Comparison of ENCODE assay signal across 15 mouse cellular contexts in genomic region chr9:58049186-58049585, GRCm38 (mm10). TPM values are rescaled to one million over a fixed set of nuclear protein-coding genes. Genes with fewer than 3 reads are reported as not detected.
DNase-seq lines count a peak whose midpoint lies in the region; ATAC-seq lines count a peak whose summit lies in the region.
"Had no signal": no experiment of that assay in that cellular context is flagged by ENCODE, and none has a peak within 500 bp of the region (broad histone marks: within the 10 kb centered on the region; RNA-seq: fewer than 3 reads in every experiment).

No protein-coding gene starts in this region.

- 0 out of 2 replicates have a peak overlapping the region, but pooled peaks have one; percentile 17 for H3K9ac ChIP-seq in forebrain, embryonic 12.5 days
- H3K9ac ChIP-seq in hindbrain, embryonic 15.5 days = no peak overlapping the region
- no peak overlapping the region for H3K9ac ChIP-seq in neural tube, embryonic 12.5 days
- H3K9ac ChIP-seq: limb, embryonic 12.5 days; liver, postnatal 0 days had no signal

- peaks cover 97% of the 10 kb centered on the region for H3K4me1 ChIP-seq in forebrain, embryonic 12.5 days
- H3K4me1 ChIP-seq in hindbrain, embryonic 15.5 days (replicated peaks) = peaks cover 56% of the 10 kb centered on the region
- H3K4me1 ChIP-seq in neural tube, embryonic 12.5 days = peaks cover 71% of the 10 kb centered on the region

- intact Hi-C loops in heart, postnatal 10 days (cut with DNase I) = no loop called here

- peak overlapping the region; percentile 23 for H3K4me2 ChIP-seq in forebrain, embryonic 12.5 days
- no peak overlapping the region for H3K4me2 ChIP-seq in hindbrain, embryonic 15.5 days
- H3K4me2 ChIP-seq in neural tube, embryonic 12.5 days (replicated peaks) = peak overlapping the region; percentile 36; the same call in 1 of the 2 replicates
- H3K4me2 ChIP-seq: limb, embryonic 12.5 days had no signal

- ATAC-seq in forebrain, embryonic 12.5 days (ENCODE audit: low FRiP score) = peak; percentile 21; the same call in 1 of the 2 replicates
- no peak for ATAC-seq in hindbrain, embryonic 15.5 days (ENCODE audit: low FRiP score, low read depth)
- no peak for ATAC-seq in neural tube, embryonic 12.5 days (ENCODE audit: low FRiP score, low read depth)
- ATAC-seq: liver, postnatal 0 days had no signal

- H3K36me3 ChIP-seq in forebrain, embryonic 12.5 days (replicated peaks) = no peaks in the 10 kb centered on the region
- no peaks in the 10 kb centered on the region for H3K36me3 ChIP-seq in hindbrain, embryonic 15.5 days
- H3K36me3 ChIP-seq in neural tube, embryonic 12.5 days = no peaks in the 10 kb centered on the region
- H3K36me3 ChIP-seq: limb, embryonic 12.5 days had no signal

- H3K4me3 ChIP-seq in forebrain, embryonic 12.5 days (replicated peaks) = no peak overlapping the region
- no peak overlapping the region for H3K4me3 ChIP-seq in hindbrain, embryonic 15.5 days
- no peak overlapping the region for H3K4me3 ChIP-seq in neural tube, embryonic 12.5 days
- H3K4me3 ChIP-seq: limb, embryonic 12.5 days had no signal

- no peaks in the 10 kb centered on the region for H3K9me3 ChIP-seq in forebrain, embryonic 12.5 days
- no peaks in the 10 kb centered on the region for H3K9me3 ChIP-seq in hindbrain, embryonic 15.5 days
- no peaks in the 10 kb centered on the region for H3K9me3 ChIP-seq in neural tube, embryonic 12.5 days
- H3K9me3 ChIP-seq: limb, embryonic 12.5 days had no signal

- WGBS in forebrain, embryonic 12.5 days = 17% methylated on average over 6 of the region's 6 CpGs
- 31% methylated on average over 6 of the region's 6 CpGs for WGBS in hindbrain, embryonic 15.5 days
- WGBS in neural tube, embryonic 12.5 days = 50% methylated on average over 6 of the region's 6 CpGs

- peak; percentile 51 to 59 for DNase-seq in layer of hippocampus, postnatal 10 days (ENCODE audit: low spot score in 2 of 2)
- no peak for DNase-seq in layer of hippocampus, adult 9-11 months
- no peak for DNase-seq in thymus, postnatal 36 days
- no peak for DNase-seq in retina, postnatal 1 day
- no peak for DNase-seq in heart, postnatal 10 days
- DNase-seq: adrenal gland, postnatal 14 days; heart, postnatal 36 days; kidney, adult 9 months; liver, postnatal 0 days had no signal

- H3K27ac ChIP-seq in forebrain, embryonic 12.5 days = peak overlapping the region; percentile 95
- peak overlapping the region; percentile 77 for H3K27ac ChIP-seq in hindbrain, embryonic 15.5 days (replicated peaks)
- H3K27ac ChIP-seq in neural tube, embryonic 12.5 days = peak overlapping the region; percentile 9; the same call in 1 of the 2 replicates
- H3K27ac ChIP-seq: limb, embryonic 12.5 days had no signal

- H3K27me3 ChIP-seq in forebrain, embryonic 12.5 days = peaks cover 18% of the 10 kb centered on the region; the same call in 1 of the 2 replicates
- H3K27me3 ChIP-seq in hindbrain, embryonic 15.5 days = no peaks in the 10 kb centered on the region
- H3K27me3 ChIP-seq in neural tube, embryonic 12.5 days (replicated peaks) = peaks cover 14% of the 10 kb centered on the region; the same call in 1 of the 2 replicates

RNA-seq across cellular contexts. Expression of gene Stra6, which starts 14.4 kb away (rescaled TPM):
- 1 to 10 TPM; 9.0 TPM for total RNA-seq in layer of hippocampus, postnatal 10 days (2021)
- 10.7 and 11.6 TPM in 2 replicates for polyA plus RNA-seq in forebrain, embryonic 12.5 days (2016; fragmentation: Nextera tagmentation; extraction: Ambion mirVana)
- polyA plus RNA-seq in hindbrain, embryonic 15.5 days (2015; fragmentation: Nextera tagmentation; extraction: Ambion mirVana) = 16.0 and 17.5 TPM in 2 replicates
- polyA plus RNA-seq in neural tube, embryonic 12.5 days (2016; fragmentation: Nextera tagmentation; extraction: Ambion mirVana) = 40.5 and 46.6 TPM in 2 replicates
- total RNA-seq in heart, postnatal 10 days (2021) = under 1 TPM; 0.12 to 0.20 TPM
- total RNA-seq: common myeloid progenitor, adult 5-6 weeks; neutrophil, adult 5-6 weeks had no signal
- polyA plus RNA-seq: liver, postnatal 0 days had no signal

RNA-seq across cellular contexts. Expression of gene Cyp11a1, which starts 43.0 kb away (rescaled TPM):
- 1 to 10 TPM; 1.2 to 1.9 TPM for total RNA-seq in layer of hippocampus, postnatal 10 days (2021)
- 0.19 and 0.45 TPM in 2 replicates for polyA plus RNA-seq in forebrain, embryonic 12.5 days (2016; fragmentation: Nextera tagmentation; extraction: Ambion mirVana)
- polyA plus RNA-seq in hindbrain, embryonic 15.5 days (2015; fragmentation: Nextera tagmentation; extraction: Ambion mirVana) = 1.4 and 2.3 TPM in 2 replicates
- 0.17 TPM in 1 of 2 replicates, not detected in the other for polyA plus RNA-seq in neural tube, embryonic 12.5 days (2016; fragmentation: Nextera tagmentation; extraction: Ambion mirVana)
- under 1 TPM; 0.35 to 0.50 TPM for total RNA-seq in heart, postnatal 10 days (2021)
- total RNA-seq: common myeloid progenitor, adult 5-6 weeks had no signal

Comparison
In these comparisons a context has a peak if more than half of its experiments do, and no peak if none do; other contexts are left out.
1. DNase-seq: peak in layer of hippocampus, postnatal 10 days (2 of 2); none in layer of hippocampus, adult 9-11 months (single experiment), thymus, postnatal 36 days (0 of 2), retina, postnatal 1 day (single experiment) and heart, postnatal 10 days (0 of 2).
2. H3K27ac ChIP-seq: peak in every context shown above with its lines; median percentile 95 in forebrain, embryonic 12.5 days; 77 in hindbrain, embryonic 15.5 days; 9 in neural tube, embryonic 12.5 days.